Mouse (Mus musculus) right cerebral cortex, adult 2 months (tissue): Measurements from ENCODE around the gene Arsb.

Source experiments
- DNase-seq, 2 experiments: peaks; one replicate each; pipeline ENCODE4 v3.0.0; 2021 to 2022; ENCODE audit warnings: low spot score in 2 of 2

Gene Arsb

GRCm38 (mm10) chr13:93840146-93840545 lies 68.7 kb downstream of the Arsb start:
- DNase-seq = no peak

- DNase-seq = peak in 1 of 2 experiments; percentile 20
Measured at GRCm38 (mm10) chr13:93846831-93847518, 75.5 kb downstream of the Arsb start.

GRCm38 (mm10) chr13:93847614-93848013 lies 76.2 kb downstream of the Arsb start:
- no peak for DNase-seq

- DNase-seq = no peak
Measured at GRCm38 (mm10) chr13:93848615-93849014, 77.2 kb downstream of the Arsb start.

GRCm38 (mm10) chr13:93849751-93850355 lies 78.4 kb downstream of the Arsb start:
- no peak for DNase-seq

GRCm38 (mm10) chr13:93850674-93851073 lies 79.2 kb downstream of the Arsb start:
- DNase-seq = no peak

GRCm38 (mm10) chr13:93852419-93853138 lies 81.1 kb downstream of the Arsb start:
- DNase-seq = no peak

GRCm38 (mm10) chr13:93853767-93854166 lies 82.3 kb downstream of the Arsb start:
- DNase-seq = no peak

- DNase-seq = no peak
Measured at GRCm38 (mm10) chr13:93854325-93854724, 82.9 kb downstream of the Arsb start.

GRCm38 (mm10) chr13:93854966-93855562 lies 83.6 kb downstream of the Arsb start:
- DNase-seq = no peak

GRCm38 (mm10) chr13:93855701-93856183 lies 84.3 kb downstream of the Arsb start:
- no peak for DNase-seq

GRCm38 (mm10) chr13:93861211-93861610 lies 89.8 kb downstream of the Arsb start:
- no peak for DNase-seq

- DNase-seq = no peak
Measured at GRCm38 (mm10) chr13:93864066-93864740, 92.8 kb downstream of the Arsb start.

GRCm38 (mm10) chr13:93866638-93867037 lies 95.2 kb downstream of the Arsb start:
- no peak for DNase-seq

- peak; percentile 28 to 37 for DNase-seq
Measured at GRCm38 (mm10) chr13:93871681-93872080, 100.3 kb downstream of the Arsb start.

GRCm38 (mm10) chr13:93872591-93872990 lies 101.2 kb downstream of the Arsb start:
- no peak for DNase-seq

GRCm38 (mm10) chr13:93877924-93878323 lies 106.5 kb downstream of the Arsb start:
- DNase-seq = no peak

GRCm38 (mm10) chr13:93879426-93879825 lies 108.0 kb downstream of the Arsb start:
- DNase-seq = no peak

- no peak for DNase-seq
Measured at GRCm38 (mm10) chr13:93882132-93882531, 110.7 kb downstream of the Arsb start.

GRCm38 (mm10) chr13:93886999-93887398 lies 115.6 kb downstream of the Arsb start:
- DNase-seq = no peak

- DNase-seq = no peak
Measured at GRCm38 (mm10) chr13:93888196-93888595, 116.8 kb downstream of the Arsb start.

- no peak for DNase-seq
Measured at GRCm38 (mm10) chr13:93888916-93889315, 117.5 kb downstream of the Arsb start.
